Mouse (Mus musculus) CH12.LX (cell line): ENCODE results near the gene Tbx3.

ENCODE experiments used
- CTCF ChIP-seq, 2 experiments: IDR thresholded peaks in 1 of 2; conservative IDR thresholded peaks in 1 of 2; 2 replicates each; pipeline ENCODE4 v1.5.1; 2011 to 2012; ENCODE audit warnings: low read depth in 2 of 2, low read length in 2 of 2, improper control_type of control experiment in 1 of 2, inconsistent platforms in 1 of 2, mild to moderate bottlenecking in 1 of 2, moderate library complexity in 1 of 2
- MAZ ChIP-seq: IDR thresholded peaks from 2 replicates; pipeline ENCODE4 v1.6.1; 2012; ENCODE audit warnings: low read depth, mild to moderate bottlenecking, inconsistent platforms, low read length, improper control_type of control experiment, moderate library complexity
- MXI1 ChIP-seq: IDR thresholded peaks from 2 replicates; pipeline ENCODE4 v1.6.1; 2011; ENCODE audit warnings: mild to moderate bottlenecking, low read depth, low read length, improper control_type of control experiment
- PAX5 ChIP-seq: IDR thresholded peaks from 2 replicates; pipeline ENCODE4 v1.6.1; 2012; ENCODE audit warnings: low read length, inconsistent platforms, mixed read lengths
- POLR2A ChIP-seq: IDR thresholded peaks from 2 replicates; pipeline ENCODE4 v1.6.1; 2011; ENCODE audit warnings: low read depth, mild to moderate bottlenecking, improper control_type of control experiment, low read length
- USF1 ChIP-seq: IDR thresholded peaks from 2 replicates; pipeline ENCODE4 v1.6.1; 2014; ENCODE audit warnings: low read depth, mild to moderate bottlenecking, inconsistent platforms, low read length, improper control_type of control experiment

- TF ChIP-seq PAX5 (no peak), POLR2A (no peak), USF1 (no peak), MXI1 (no peak), CTCF (conservative IDR thresholded peaks at IDR 0.05 in 1 of 2, IDR thresholded peaks at IDR 0.05 in 1 of 2; ENCODE audit: low read depth in 2 of 2, low read length in 2 of 2) (no peak), MAZ (no peak)
Observed at GRCm38 (mm10) chr5:119668191-119668912, 2.1 kb upstream of the Tbx3 start.
